Mouse (Mus musculus) adrenal gland, postnatal 25 days (tissue): Measurements from ENCODE around the gene Hps4. TPM values are rescaled to one million over a fixed set of nuclear protein-coding genes. Genes with fewer than 3 reads are reported as not detected.
A peak's percentile ranks its signal among the peaks of the same experiment; 100 is the strongest.

Experiments used
- DNase-seq: peaks from one replicate; pipeline ENCODE4 v3.0.0; 2021; ENCODE audit warnings: mixed read lengths
- total RNA-seq: library from RNA; stranded (reverse); gene quantifications from 2 replicates; pipeline ENCODE4 v1.2.3, GENCODE M21; 2021

Hps4 gene
- total RNA-seq, 1 experiment from 2014 or later: 36.7 TPM

GRCm38 (mm10) chr5:112324637-112325545 lies 18.0 kb upstream of the Hps4 start:
- DNase-seq: peak; percentile 62

- DNase-seq: peak; percentile 96
Measured at GRCm38 (mm10) chr5:112325546-112326445, 17.1 kb upstream of the Hps4 start, which contains the start of gene Tfip11. TSS of gene Tfip11 (plus strand) at chr5:112326358.

- no peak for DNase-seq
Measured at GRCm38 (mm10) chr5:112326446-112327009, 16.4 kb upstream of the Hps4 start.

- no peak for DNase-seq
Measured at GRCm38 (mm10) chr5:112327854-112328253, 15.0 kb upstream of the Hps4 start.

- no peak for DNase-seq
Measured at GRCm38 (mm10) chr5:112329805-112330564, 12.9 kb upstream of the Hps4 start.

- peak; percentile 59 for DNase-seq
Measured at GRCm38 (mm10) chr5:112335473-112335872, 7.4 kb upstream of the Hps4 start.

- DNase-seq: no peak
Measured at GRCm38 (mm10) chr5:112337004-112337403, 5.9 kb upstream of the Hps4 start.

GRCm38 (mm10) chr5:112339215-112339614 lies 3.7 kb upstream of the Hps4 start:
- no peak for DNase-seq

GRCm38 (mm10) chr5:112343205-112343595 lies 317 bp downstream of the Hps4 start:
- DNase-seq: no peak

GRCm38 (mm10) chr5:112344092-112344960 lies 1.4 kb downstream of the Hps4 start:
- no peak for DNase-seq

GRCm38 (mm10) chr5:112346211-112346965 lies 3.5 kb downstream of the Hps4 start:
- no peak for DNase-seq

GRCm38 (mm10) chr5:112349169-112349568 lies 6.3 kb downstream of the Hps4 start:
- no peak for DNase-seq

- no peak for DNase-seq
Measured at GRCm38 (mm10) chr5:112355493-112355892, 12.6 kb downstream of the Hps4 start.

GRCm38 (mm10) chr5:112355910-112356309 lies 13.0 kb downstream of the Hps4 start, which contains the start of gene Gm6583:
TSS of gene Gm6583 (minus strand) at chr5:112356033.
- no peak for DNase-seq

GRCm38 (mm10) chr5:112356322-112356721 lies 13.4 kb downstream of the Hps4 start:
- DNase-seq: no peak

- no peak for DNase-seq
Measured at GRCm38 (mm10) chr5:112359520-112359919, 16.6 kb downstream of the Hps4 start.

- no peak for DNase-seq
Measured at GRCm38 (mm10) chr5:112360077-112360476, 17.2 kb downstream of the Hps4 start.

GRCm38 (mm10) chr5:112364184-112364797 lies 21.4 kb downstream of the Hps4 start:
- DNase-seq: no peak

GRCm38 (mm10) chr5:112366879-112367278 lies 24.0 kb downstream of the Hps4 start:
- DNase-seq: no peak
